Mouse (Mus musculus) liver, adult 2 months (tissue): ENCODE measurements around the gene Map2k2. TPM values are rescaled to one million over a fixed set of nuclear protein-coding genes. Genes with fewer than 3 reads are reported as not detected.

ENCODE experiments used
- DNase-seq: peaks from one replicate; pipeline ENCODE4 v3.0.0-alpha.2; 2011; ENCODE audit warnings: low read depth, low spot score; ENCODE audit errors: extremely low read depth
- H3K27ac ChIP-seq: fragments of 200-500 bp; replicated peaks from 2 replicates; pipeline ENCODE4 v1.5.1; 2012; ENCODE audit warnings: low read depth, mild to moderate bottlenecking, control low read depth, inconsistent platforms, low read length; ENCODE audit not compliant: insufficient read depth
- H3K27me3 ChIP-seq: fragments of 200-500 bp; 2 replicates; pipeline ENCODE4 v1.6.1; 2012; ENCODE audit warnings: mild to moderate bottlenecking, moderate library complexity, low read length, inconsistent platforms; ENCODE audit not compliant: control insufficient read depth, insufficient read depth
- H3K36me3 ChIP-seq: fragments of 200-500 bp; 2 replicates; pipeline ENCODE4 v1.6.1; 2012; ENCODE audit warnings: low read length, inconsistent platforms; ENCODE audit not compliant: control insufficient read depth, insufficient read depth
- H3K4me1 ChIP-seq: fragments of 200-500 bp; 2 replicates; pipeline ENCODE4 v1.6.1; 2011; ENCODE audit warnings: low read length; ENCODE audit not compliant: control insufficient read depth, insufficient read depth
- H3K4me3 ChIP-seq: fragments of 200-500 bp; 2 replicates; pipeline ENCODE4 v1.5.1; 2011; ENCODE audit warnings: low read depth, mild to moderate bottlenecking, control low read depth, low read length, moderate library complexity; ENCODE audit not compliant: insufficient read depth
- H3K79me2 ChIP-seq: fragments of 200-500 bp; 2 replicates; pipeline ENCODE4 v1.6.1; 2012; ENCODE audit warnings: inconsistent platforms, mild to moderate bottlenecking, low read length, moderate library complexity; ENCODE audit not compliant: control insufficient read depth, insufficient read depth
- H3K9ac ChIP-seq: fragments of 200-500 bp; 2 replicates; pipeline ENCODE4 v1.6.1; 2012; ENCODE audit warnings: low read depth, mild to moderate bottlenecking, control low read depth, inconsistent platforms, low read length
- CTCF ChIP-seq: fragments of 200-500 bp; IDR thresholded peaks from 2 replicates; pipeline ENCODE4 v1.5.1; 2011; ENCODE audit warnings: low read depth, low read length, control low read depth
- POLR2A ChIP-seq: fragments of 200-500 bp; IDR thresholded peaks from 2 replicates; pipeline ENCODE4 v1.6.1; 2011; ENCODE audit warnings: low read length, control low read depth; ENCODE audit not compliant: insufficient read depth; ENCODE audit errors: extremely low read depth
- WGBS: fragments of 180-500 bp; shearing (Covaris S2); methylation state at CpG from one replicate; pipeline ENCODE4 v1.1.7; 2018; 5-methylcytosine and 5-hydroxymethylcytosine counted together
- polyA plus RNA-seq: library from polyadenylated mRNA; depleted of rRNA; stranded (reverse); fragments of >200 nt; gene quantifications from 2 replicates; pipeline ENCODE4 v1.2.3, GENCODE M21; 2012
- total RNA-seq: library from RNA; depleted of rRNA; stranded (reverse); fragments of >200 nt; gene quantifications from 2 replicates; pipeline ENCODE4 v1.2.3, GENCODE M21; 2014

Gene Map2k2
- total and polyA plus RNA-seq, 2 experiments = 46.6 to 192 TPM

DNA sequence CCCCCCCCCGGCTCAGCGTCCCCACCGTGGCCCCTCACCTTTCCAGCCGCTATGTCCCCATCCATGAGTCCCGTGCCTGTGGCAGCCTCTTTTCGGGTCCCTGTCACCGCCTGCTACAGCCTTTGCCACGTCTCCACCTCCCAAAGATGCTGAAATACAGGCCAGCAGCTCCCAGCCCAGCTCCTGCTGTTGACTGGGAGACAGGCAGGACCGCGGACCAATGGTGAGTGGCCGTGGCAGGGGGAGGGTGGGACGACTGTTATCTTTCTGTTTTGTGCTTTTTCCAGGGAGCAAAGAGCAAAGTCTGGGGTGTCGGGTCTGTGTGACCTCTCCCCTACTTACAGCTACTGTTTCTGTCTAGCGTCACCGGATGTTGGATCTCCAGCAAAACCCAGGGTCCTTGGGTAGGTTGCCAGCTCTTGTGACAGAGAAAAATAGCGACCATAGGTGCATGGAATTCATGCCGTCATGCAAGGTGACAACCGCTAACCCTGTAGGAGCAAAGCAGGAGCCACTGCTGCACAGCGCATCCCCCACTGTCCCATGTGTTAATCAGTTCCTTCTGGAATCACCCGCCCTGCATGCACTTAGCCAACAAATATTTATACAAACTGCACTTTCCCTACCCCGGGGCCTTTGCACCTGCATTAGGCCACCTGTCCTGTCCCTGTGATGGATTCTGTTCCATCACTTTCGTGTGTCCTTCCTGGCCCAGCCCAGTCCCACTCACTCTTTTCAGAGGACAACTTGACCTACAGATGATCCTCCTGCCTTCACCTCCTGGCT is 13.1 kb upstream of the Map2k2 start:
- Histone ChIP-seq H3K79me2 (no peaks in the 10 kb centered on the region), H3K4me1 (peaks cover 22% of the 10 kb centered on the region), H3K4me3 (peak overlapping the region; percentile 69), H3K36me3 (peaks cover 31% of the 10 kb centered on the region), H3K27me3 (no peaks in the 10 kb centered on the region), H3K27ac (peak overlapping the region; percentile 98), H3K9ac (peak overlapping the region; percentile 88)
- 8% methylated on average over 22 of the region's 22 CpGs for WGBS
- peak; percentile 97 for DNase-seq
- TF ChIP-seq CTCF = 0 out of 2 replicates have a peak, but pooled peaks have one; percentile 1
- peak; percentile 97 for TF ChIP-seq POLR2A

DNA sequence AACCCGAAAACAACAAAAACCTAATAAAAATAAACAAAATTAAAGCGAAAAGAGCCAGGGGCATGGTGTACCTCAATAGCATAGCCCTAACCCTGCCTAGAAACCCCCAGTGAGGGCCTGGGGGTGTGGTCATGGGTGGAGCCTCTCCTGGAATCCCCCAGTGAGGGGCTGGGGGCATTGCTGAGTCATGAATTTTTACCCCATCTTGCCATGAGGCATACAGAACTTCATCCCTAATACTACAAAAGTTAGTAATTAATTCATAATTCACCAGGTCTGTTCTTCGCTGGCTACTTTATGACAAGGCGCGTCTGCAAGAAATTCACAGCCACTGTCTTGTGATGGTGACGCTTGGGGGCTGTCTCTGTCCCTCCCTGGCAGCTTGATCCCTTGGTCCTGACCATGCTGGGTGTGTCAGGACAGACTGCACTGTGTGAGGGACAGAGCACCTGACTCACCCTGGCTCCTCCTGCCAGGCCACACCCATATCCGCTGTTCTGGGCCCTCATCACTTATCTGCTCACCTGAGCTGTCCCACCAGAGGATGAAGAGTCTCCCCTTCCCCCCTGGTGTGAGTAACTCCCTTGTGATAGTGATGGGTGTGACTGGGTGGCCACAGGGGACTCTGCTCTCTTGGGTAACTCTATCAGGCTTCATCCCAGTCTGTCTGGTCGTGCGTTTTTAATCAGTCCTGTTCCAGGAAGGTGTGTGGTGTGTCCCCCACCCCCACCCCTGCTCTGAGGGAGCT is 10.6 kb upstream of the Map2k2 start:
- WGBS = 68% methylated on average over 9 of the region's 9 CpGs
- Histone ChIP-seq H3K79me2 (no peaks in the 10 kb centered on the region), H3K4me1 (peaks cover 18% of the 10 kb centered on the region), H3K27me3 (no peaks in the 10 kb centered on the region), H3K9ac (no peak overlapping the region), H3K27ac (no peak overlapping the region), H3K4me3 (no peak overlapping the region), H3K36me3 (peaks cover 8% of the 10 kb centered on the region)
- TF ChIP-seq CTCF = no peak
- TF ChIP-seq POLR2A = no peak
- DNase-seq = no peak

DNA sequence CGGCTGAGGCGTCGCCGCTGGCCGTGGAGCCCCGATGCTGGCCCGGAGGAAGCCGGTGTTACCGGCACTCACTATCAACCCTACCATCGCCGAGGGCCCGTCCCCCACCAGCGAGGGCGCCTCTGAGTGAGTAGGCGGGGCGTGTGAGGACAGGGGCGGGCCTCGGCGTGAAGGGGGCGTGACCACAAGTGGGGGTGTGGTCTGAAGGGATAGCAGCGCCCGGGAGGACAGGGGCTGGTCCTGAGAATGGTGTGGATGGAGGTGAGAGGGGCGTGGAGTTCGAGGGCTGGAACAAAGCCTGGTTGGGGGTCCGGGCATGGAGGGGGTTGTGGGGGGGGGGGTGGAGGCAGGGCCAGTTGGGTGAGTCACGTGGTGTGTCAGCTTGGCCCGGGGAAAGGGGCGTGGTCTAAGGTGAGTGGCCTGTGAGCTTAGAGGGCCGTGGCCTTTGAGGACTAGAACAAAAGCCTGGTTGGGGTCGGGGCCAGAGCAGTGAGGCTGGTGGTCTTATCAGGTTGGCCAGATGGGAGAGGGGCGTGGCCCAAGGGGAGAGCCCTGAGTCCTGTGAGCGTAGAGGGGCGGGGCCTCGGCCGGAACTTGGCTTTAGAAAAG is 502 bp downstream of the Map2k2 start:
- peak; percentile 63 for DNase-seq
- 2% methylated on average over 34 of the region's 35 CpGs for WGBS
- Histone ChIP-seq H3K79me2 (peaks cover 37% of the 10 kb centered on the region; the same call in 1 of the 2 replicates), H3K4me3 (peak overlapping the region; percentile 65), H3K27me3 (no peaks in the 10 kb centered on the region), H3K9ac (peak overlapping the region; percentile 92), H3K36me3 (peaks cover 10% of the 10 kb centered on the region), H3K4me1 (peaks cover 15% of the 10 kb centered on the region), H3K27ac (peak overlapping the region; percentile 90)
- TF ChIP-seq POLR2A = no peak
- peak; percentile 17; the same call in 1 of the 2 replicates for TF ChIP-seq CTCF

DNA sequence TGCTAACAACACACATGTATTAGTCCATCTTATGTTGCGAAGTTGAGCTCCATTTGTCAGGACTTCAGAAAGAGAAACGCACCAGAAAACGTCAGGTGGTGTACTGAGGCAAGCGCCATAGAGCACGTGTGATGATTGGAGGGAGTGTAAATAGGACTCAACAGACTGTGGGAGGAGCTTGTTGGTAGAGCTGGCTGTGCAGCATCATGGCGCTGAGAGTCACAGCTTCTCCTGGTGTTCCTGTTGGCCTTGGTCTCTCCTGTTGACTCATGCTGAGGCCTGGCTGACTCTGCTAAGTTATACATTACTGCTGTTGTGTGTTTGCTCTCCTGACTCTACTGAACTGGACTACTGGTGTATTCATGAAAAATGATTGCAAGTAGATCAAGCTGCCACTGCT is 7.2 kb downstream of the Map2k2 start:
- Histone ChIP-seq H3K4me1 (no peaks in the 10 kb centered on the region), H3K27me3 (no peaks in the 10 kb centered on the region), H3K9ac (no peak overlapping the region), H3K4me3 (no peak overlapping the region), H3K27ac (no peak overlapping the region), H3K79me2 (peaks cover 18% of the 10 kb centered on the region; the same call in 1 of the 2 replicates), H3K36me3 (peaks cover 34% of the 10 kb centered on the region)
- WGBS = 75% methylated on average over 6 of the region's 6 CpGs
- DNase-seq = no peak
- TF ChIP-seq CTCF (no peak), POLR2A (no peak)

DNA sequence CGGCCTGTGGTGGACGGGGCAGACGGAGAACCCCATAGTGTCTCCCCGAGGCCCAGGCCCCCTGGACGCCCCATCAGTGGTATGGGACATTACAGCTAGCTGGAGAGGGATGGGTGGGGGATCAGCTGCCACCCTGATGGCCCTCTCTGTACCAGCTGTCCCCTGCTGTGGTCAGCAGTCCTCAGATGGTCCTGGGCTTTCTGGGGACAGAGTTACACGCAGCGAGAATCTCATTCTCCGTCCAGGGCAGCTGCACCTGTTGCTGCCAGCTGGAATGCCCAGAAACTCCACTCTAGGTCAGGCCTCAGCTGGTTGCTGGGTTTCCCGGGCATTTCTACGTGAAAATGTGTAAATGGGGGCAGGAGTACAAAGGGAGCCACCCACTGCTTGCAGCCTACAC is 13.9 kb downstream of the Map2k2 start:
- Histone ChIP-seq H3K9ac (no peak overlapping the region), H3K27me3 (no peaks in the 10 kb centered on the region), H3K36me3 (peaks cover 23% of the 10 kb centered on the region), H3K4me1 (no peaks in the 10 kb centered on the region), H3K27ac (no peak overlapping the region), H3K4me3 (no peak overlapping the region), H3K79me2 (no peaks in the 10 kb centered on the region)
- TF ChIP-seq POLR2A = no peak
- no peak for TF ChIP-seq CTCF
- DNase-seq = no peak
- WGBS = 92% methylated on average over 10 of the region's 10 CpGs
